Mouse (Mus musculus) liver (tissue): Measurements from ENCODE around the gene B3galt4.

Experiments
- DNase-seq: peaks from one replicate; pipeline ENCODE4 v3.0.0-alpha.2; 2020; ENCODE audit warnings: mixed read lengths

Gene B3galt4

GRCm38 (mm10) chr17:33940981-33941380 lies 10.3 kb downstream of the B3galt4 start:
- DNase-seq, result no peak

DNA sequence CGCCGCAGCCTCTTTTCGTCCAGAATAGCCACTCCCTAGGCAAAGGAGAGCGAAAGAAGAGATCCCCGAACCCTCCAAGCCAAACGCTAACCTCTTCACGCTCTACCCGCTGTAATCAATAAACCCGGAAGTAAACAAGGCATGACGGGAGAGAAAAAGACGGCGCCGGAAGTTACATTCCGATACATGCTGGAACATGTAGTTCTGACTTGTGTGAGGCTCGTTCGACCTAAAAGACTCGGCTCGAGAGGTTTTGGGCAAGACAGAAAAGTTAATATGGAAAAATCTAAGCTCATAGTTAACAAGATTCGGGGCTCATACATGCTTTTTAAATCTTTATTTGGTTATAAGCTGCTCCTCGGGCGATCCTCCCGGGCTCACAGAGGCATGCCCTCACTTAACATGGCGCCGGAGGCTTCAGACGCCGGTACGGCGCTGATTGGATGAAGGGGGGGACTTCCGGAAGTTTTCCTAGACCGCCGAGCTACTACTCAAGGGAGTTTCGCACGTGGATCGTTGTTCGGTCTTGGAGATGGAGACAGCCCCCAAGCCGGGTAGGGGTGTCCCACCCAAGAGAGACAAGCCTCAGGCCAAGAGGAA lies 11.0 kb downstream of the B3galt4 start, which contains the start of the genes Pfdn6 and Wdr46:
Gene Pfdn6, minus strand, starts transcription at position 138 of the 600 bp plus-strand sequence.
Gene Wdr46, plus strand, starts transcription at position 455 of the 600 bp plus-strand sequence.
- DNase-seq, result peak; percentile 87

DNA sequence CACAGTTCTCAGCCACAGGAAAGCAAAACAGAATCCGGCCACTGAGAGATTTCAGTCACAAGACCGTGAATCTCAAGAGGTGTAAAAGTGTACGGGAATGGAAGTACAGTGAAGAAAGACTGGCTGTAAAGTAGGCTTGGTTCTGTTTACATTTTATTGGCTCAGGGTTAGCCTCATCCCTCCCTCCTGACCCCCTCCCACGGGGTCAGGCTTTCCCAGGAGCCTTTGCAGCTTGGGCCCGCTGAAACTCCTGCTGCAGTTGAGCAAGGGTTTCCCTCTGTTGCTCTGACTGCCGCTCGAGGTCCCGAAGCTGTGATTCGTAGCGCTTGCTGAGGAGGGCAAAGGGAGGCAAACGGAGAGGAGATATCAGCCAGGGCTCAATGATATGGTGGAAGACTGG lies 12.5 kb downstream of the B3galt4 start:
- no peak for DNase-seq

GRCm38 (mm10) chr17:33936993-33937392 lies 14.3 kb downstream of the B3galt4 start:
- no peak for DNase-seq

DNA sequence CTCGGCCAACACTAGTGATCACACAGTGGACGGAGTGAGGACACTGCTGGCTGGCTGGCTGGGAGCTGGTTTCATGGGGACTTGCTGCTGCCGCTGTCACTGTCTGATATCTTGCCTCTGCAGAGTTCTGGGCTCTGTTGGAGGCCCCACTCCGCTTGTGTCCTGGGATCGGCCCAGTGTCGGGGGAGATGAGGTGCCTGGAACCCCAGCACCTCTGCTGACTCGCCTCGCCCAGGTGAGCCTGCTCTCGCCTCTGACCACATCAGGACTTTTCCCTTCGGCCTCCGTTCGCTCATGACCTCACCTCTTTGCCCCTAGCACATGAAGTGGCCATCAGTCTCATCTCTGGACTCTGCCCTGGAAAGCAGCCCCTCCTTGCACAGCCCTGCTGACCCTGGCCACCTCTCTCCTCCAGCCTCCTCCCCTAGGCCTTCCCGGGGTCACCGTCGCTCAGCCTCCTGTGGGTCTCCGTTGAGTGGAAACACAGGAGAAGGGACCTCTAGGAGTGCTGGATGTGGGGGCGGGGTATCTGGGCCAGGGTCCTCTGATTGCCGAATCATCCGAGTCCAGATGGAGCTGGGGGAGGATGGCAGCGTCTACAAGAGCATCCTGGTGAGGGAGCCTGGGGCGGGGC lies 15.7 kb downstream of the B3galt4 start:
- no peak for DNase-seq

- no peak for DNase-seq
Observed at GRCm38 (mm10) chr17:33932970-33933369, 18.3 kb downstream of the B3galt4 start.

GRCm38 (mm10) chr17:33932448-33932847 lies 18.8 kb downstream of the B3galt4 start:
- no peak for DNase-seq

DNA sequence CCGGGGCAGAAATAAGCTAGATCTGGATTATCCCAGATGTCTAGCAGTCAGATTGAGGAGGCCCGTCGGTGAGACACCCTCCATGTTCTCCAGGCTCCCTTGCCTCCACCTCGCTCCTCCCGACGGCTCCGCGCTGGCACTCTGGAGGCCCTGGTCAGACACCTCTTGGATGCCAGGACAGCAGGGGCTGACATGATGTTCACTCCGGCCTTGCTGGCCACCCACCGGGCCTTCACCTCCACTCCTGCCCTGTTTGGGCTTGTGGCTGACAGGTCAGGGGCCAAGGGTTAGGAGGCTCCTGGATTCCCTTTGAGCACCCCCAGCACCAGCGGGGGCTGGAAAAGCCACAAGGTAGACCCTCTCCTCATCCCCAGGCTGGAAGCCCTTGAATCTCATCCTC lies 19.3 kb downstream of the B3galt4 start:
- DNase-seq, result no peak

DNA sequence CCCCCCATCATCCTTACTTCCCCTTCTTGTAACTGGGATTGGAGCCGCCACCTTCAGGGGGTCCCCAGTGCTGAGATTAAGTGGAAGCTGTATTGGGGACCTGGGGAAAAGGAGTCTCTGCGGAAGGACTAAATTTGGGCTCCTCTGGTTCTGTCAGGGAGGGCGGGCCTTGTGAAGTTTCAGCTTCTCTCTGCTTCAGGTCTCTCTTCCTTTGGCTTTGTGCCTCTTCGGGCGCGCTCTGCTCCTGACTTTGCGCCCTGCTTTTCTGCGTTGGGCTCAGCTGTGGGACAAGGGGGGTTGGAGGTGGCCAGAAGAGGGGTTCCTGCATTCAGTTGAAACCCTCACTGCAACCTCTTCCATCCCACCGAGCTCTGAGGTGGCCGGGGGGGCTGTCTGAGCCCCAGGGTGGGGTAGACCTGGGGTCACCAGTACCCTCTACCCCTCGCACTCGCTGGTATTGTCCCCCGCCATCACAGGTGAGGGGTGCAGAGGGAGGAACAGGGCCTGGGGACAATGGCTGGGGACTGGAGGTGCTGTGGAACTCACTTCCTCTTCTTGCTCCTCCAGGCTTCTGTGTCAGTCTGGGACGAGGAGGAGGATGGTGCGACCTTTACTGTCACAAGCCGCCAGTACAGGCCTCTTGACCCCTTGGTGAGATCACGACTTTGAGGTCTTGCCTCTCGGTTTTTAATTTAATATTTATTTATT lies 20.0 kb downstream of the B3galt4 start:
- DNase-seq, result no peak

- DNase-seq, result peak; percentile 54
Observed at GRCm38 (mm10) chr17:33930280-33931158, 20.8 kb downstream of the B3galt4 start.

DNA sequence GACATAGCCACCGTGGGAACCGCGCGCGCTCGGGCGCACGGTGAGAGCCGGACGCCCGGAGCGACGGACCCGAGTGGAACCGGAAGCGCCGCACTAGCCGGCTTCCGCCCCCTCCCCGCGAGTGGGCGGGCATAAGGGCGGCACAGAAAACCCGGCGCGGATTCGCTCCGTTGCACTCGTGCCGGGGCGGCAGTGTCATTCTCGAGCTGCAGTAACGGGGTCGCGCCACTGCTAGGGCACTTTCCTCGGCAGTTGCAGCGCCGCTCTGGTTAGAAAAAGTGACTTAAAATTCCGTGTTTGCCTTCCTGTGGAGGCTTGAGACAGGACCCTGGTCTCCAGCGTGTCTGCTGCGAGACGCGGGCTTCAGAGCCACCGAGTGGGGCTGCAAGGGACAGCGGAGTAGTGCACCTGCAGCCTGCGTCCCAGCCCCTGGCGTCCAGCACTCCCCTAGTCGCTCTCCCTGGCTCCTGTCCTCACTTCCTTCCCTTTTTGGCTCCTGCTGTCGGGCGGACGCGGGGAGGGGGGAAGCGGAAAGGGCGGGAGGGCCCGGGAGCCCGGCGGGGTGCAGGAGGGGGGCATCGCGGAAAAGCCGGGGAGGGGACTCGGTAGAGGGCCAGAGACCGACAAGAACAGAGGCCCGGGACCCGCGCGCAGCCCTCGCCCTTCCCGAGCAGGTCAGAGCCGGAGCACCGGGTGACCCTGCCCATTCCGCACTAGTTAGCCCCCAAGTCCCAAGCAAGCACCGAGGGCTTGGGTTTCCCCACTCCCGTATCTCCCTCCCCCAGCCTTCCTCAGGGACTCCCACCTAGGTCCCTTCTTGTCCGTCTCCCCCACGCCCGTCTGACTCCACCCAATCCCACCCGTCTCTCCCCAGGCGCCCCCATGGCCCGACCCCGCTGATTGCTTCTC lies 21.7 kb downstream of the B3galt4 start, which contains the start of gene Rgl2:
Gene Rgl2, plus strand, starts transcription at position 173 of the 909 bp plus-strand sequence.
- DNase-seq, result peak; percentile 94

DNA sequence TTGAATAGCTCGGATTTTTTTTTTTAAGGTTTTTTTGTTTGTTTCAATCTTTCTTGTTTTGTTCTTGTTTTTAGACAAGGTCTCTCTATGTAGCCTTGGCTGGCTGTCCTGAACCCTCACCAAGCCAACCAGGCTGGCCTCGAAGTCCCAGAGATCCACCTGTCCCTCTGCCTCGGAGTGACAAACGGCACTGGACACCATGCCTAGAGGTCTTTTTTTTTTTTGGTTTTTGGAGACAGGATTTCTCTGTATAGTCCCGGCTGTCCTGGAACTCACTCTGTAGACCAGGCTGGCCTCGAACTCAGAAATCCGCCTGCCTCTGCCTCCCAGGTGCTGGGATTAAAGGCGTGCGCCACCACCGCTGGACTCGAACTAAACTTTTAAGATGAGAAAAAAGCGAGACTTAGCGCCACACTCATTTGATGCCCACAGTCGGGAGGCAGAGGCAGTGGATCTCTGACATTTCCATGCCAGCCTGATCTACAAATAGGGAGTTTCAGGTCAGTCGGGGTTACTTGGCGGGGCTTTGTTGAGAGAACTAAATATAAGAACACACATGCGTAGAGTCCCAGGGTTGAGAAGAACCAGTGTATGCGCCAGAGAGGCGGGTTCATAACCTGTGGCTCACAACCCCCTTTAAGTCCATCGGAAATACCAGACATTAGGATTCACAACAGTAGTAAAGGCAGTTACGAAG lies 22.9 kb downstream of the B3galt4 start:
- DNase-seq, result no peak

DNA sequence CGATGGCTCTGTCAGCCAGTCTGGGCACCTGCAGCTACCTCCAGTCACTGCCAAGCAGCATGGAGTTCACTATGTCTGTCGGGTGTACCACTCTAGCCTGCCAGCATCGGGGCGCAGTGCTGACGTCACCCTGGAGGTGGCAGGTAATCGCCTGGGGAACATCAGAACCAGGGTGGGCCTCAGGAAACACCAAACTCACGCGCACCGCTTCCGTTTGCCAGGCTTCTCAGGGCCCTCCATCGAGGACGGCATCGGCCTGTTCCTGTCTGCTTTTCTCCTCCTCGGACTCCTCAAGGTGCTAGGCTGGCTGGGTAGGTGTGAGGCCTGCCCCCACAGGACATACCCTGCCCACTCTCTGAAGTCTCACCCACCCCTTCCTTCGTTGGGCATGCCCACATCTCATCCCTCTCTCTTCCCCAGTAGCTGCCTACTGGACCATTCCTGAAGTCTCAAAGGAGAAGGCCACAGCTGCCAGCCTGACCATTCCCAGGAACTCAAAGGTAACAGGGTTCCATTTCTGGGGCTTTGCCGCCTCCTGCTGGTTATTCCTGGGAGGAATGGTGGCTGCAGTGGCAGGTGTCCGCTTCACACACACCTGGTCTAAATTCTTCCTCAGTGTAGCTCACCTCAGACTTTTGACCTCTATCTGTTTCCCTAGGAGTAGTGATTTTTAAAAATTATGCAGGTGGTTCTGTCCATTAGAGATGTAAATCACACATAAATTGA lies 24.9 kb downstream of the B3galt4 start:
- DNase-seq, result peak; percentile 52

- no peak for DNase-seq
Observed at GRCm38 (mm10) chr17:33925406-33926116, 25.7 kb downstream of the B3galt4 start.

DNA sequence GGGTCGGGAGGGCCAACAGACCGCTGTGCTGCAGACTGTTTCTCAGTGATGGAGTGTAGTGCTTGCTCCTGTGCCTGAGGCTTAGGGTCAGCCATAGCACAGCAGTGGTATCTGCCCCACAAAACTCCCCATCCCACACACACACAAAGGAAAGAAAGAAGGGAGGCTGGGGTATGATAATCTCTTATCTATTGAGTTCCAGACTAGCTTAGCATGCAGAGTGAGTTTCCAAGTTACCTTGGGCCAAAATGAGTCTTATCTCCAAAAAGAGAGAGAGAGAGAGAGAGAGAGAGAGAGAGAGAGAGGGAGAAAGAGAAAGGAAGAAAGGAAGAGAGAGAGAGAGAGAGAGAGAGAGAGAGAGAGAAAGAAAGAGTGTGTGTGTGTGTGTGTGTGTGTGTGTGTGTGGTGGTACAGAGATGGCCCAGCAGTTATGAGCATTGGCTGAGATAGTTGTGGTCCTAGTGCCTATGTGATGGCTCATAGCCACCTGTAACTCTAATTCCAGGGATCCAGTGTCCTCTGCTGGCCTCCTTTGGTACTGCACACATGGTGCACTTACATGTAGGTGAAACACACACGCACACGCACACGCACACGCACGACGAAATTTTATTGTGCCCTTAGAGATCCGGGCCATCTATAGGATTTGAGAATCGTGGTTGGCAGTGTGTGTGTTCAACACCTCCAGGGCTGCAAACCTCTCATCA lies 26.6 kb downstream of the B3galt4 start:
- DNase-seq, result peak; percentile 62

DNA sequence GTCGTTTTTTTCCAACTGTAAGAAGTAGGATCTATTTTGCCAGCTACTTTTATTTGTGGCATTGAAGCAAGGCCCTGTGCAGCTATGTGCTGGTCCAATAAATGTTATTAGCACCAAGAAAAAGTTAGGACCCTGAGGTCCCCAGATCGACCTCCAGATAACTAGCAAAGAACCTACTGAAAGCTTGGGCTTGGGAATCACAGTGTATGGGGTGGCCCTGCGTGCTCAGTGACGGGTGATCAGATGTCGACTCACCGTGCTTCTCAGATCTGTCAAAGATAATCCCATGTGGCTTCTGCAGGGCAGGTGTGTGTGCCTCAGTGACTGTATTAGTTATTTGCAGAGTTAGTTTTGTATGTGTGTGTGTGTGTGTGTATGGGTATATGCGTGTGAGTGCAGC lies 29.9 kb downstream of the B3galt4 start:
- no peak for DNase-seq

DNA sequence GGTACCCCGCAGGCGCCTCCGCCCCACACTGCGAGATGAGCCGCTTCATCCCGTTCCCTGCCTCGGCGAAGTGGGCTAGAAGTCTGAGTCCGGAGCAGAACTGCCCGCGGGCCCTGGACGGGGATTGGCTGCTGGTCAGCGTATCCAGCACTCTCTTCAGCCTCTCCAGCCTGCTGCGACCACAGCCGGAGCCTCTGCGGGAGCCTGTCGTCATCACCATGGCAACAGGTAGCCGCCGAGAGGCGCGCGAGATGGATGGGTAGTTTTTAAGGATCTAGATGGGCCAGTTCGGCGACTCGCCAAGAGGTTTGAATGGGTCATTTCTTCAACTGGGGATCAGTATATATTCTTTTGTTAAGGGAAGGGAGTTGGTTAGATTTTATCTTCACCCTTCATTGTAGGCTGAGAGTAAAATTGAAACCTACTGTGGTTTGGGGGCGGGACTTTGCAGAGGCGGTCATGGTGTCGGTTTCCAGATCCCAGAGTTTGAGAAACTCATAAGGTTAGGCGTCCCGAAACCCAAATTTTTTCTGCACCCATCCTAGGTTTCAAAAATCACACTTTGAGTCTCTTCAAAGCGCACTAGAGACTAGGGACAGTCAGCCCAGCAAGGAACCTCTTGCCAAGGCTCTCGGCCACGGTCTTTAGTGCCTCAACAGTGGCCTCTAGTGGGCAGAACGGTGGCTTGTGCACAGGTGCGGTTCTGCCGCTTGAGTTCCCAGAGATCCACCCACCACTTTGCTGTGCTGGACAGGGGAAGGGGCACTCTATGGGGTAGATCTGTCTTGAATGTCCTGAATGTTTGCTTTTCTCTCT lies 30.8 kb downstream of the B3galt4 start:
- peak; percentile 89 for DNase-seq
